Mouse (Mus musculus) kidney, adult 8-10 months (tissue): ENCODE results near the gene Col9a2.

Experiments
- DNase-seq, 2 experiments: peaks; one replicate each; pipeline ENCODE4 v3.0.0; 2022

Col9a2 gene

DNA sequence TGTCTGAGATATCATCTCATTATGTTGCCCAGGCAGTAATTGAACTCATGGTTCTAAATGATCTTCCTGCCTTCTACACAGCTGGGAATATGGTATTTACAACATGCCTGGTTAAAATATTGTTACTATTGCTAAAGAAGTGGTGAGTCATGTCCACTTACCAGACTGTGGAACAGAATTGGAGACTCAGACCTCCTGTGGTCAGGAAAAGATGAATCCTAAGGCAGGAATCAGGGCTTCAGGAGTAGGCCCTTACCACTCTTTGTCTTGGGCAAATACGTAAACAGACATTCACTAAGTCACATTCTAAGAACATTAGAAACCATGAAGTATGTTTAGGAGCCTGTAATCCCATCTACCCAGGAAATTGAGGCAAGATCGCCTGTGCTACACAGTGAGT, 49.5 kb downstream of the Col9a2 start:
- no peak for DNase-seq

- peak; percentile 33 to 37 for DNase-seq
Measured at GRCm38 (mm10) chr4:121090211-121090610, 51.0 kb downstream of the Col9a2 start.

DNA sequence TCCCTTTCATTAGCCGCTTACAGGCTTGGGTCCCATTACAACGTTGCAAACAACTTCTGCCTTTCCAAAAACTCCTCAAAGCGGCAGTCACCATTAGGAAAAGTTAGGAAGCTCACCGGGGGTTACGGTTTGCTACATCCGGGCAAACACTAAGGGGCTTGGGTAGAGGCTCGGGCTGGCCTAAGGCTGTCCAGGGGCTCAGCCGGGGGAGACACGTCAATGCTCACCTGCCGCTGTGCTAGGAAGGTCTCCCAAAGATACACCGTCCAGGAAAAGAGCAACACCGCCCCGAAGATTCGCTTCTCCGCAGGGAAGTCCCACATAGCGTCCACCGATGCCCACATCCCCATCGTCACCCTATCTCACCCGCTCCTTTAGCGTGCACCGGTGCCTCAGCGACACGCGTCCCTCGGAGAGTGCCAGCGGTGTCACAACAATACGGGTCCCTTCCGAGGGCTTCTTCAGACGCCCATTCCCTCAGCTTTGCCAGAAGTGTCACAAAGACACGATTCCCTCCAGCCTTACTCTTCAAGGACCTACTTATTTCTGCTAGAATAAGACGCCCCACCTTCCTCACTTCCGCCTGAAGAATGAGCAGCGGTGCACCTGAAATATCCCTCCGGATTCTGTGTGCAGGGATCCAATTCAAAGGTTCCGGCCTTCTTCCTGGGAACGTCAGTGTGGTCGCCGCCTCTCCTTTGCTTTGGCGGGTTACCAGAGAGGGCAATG, 58.6 kb downstream of the Col9a2 start, which contains the start of gene Zmpste24:
Gene Zmpste24 (minus strand): TSS at position 592 of the 729 bp plus-strand sequence.
- peak; percentile 79 to 89 for DNase-seq

DNA sequence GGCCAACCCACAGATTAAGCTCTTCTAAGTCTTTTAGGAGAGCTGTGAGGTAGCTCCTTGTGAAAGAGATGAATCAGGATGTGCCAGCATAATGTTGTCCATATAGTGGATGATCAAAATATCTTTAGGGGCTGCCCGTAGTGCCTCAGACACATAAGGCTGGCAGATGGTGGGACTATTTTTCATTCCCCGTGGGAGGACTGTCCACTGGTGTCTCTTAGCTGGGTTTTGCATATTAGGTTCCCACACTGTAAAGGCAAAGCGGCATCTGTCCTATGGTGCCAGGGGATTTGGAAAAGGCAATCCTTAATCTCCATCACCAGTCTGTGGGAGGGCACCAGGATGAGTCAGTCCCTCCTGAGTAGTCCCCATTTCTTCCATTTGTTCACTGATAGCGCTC, 64.1 kb downstream of the Col9a2 start:
- no peak for DNase-seq
